Mouse (Mus musculus): ENCODE results near the gene Slc17a7.

GRCm38 (mm10) chr7:45163735-45164490, at the start of gene Slc17a7:
- TF ChIP-seq CTCF (IDR thresholded peaks at IDR 0.05; ENCODE audit: borderline replicate concordance, extremely low read depth, insufficient read depth, insufficient read length) = no peak
- TF ChIP-seq POLR2A (IDR thresholded peaks at IDR 0.05; ENCODE audit: borderline replicate concordance, extremely low read depth, insufficient read depth, insufficient read length, poor library complexity, severe bottlenecking) = no peak
